Mouse (Mus musculus): ENCODE data around the gene Mustn1. TPM values are rescaled to one million over a fixed set of nuclear protein-coding genes. Genes with fewer than 3 reads are reported as not detected.

Gene Mustn1
- polyA plus RNA-seq, 1 experiment from 2014 or later, result 20.0 TPM

DNA sequence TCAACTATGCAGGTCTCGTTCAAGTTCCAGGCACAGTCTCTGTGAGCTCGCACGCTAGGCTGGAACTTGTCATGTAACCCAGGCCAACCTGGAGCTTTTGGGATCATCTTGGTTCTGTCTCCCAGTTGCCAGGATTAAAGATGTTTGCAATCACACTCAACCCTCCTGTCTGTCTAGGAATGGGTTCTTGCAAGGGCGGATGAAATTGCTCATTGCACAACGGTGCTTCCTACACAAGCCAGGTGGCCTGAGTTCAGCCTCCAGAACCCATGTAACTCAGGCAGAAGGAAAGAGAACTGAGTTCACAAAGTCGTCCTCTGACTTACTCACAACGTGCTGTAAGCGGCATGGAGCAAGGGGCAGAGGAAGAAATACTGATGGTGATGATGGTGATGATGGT lies 32.1 kb downstream of the Mustn1 start:
- no peak for ATAC-seq (ENCODE audit: insufficient number of reproducible peaks, low FRiP score, low TSS enrichment, low read depth)

GRCm38 (mm10) chr14:30912641-30913040 lies 33.6 kb downstream of the Mustn1 start:
- Histone ChIP-seq H3K4me2 (replicated peaks) (no peak overlapping the region), H3K9me3 (replicated peaks) (no peaks in the 10 kb centered on the region), H3K27me3 (no peaks in the 10 kb centered on the region), H3K4me3 (replicated peaks) (no peak overlapping the region), H3K4me1 (no peaks in the 10 kb centered on the region), H3K36me3 (no peaks in the 10 kb centered on the region), H3K27ac (replicated peaks) (no peak overlapping the region), H3K9ac (no peak overlapping the region)
- ATAC-seq (ENCODE audit: insufficient number of reproducible peaks, low FRiP score, low TSS enrichment, low read depth), result no peak
- WGBS, result 80% methylated on average over 8 of the region's 8 CpGs

More for the DNA sequence above, 32.1 kb downstream of the Mustn1 start:
- 86% methylated on average over 8 of the region's 8 CpGs for WGBS
- Histone ChIP-seq H3K4me3 (replicated peaks) (no peak overlapping the region), H3K4me1 (no peaks in the 10 kb centered on the region), H3K36me3 (no peaks in the 10 kb centered on the region), H3K4me2 (replicated peaks) (no peak overlapping the region), H3K27ac (replicated peaks) (no peak overlapping the region), H3K27me3 (no peaks in the 10 kb centered on the region), H3K9ac (no peak overlapping the region), H3K9me3 (replicated peaks) (no peaks in the 10 kb centered on the region)

GRCm38 (mm10) chr14:30913404-30913803 lies 34.4 kb downstream of the Mustn1 start:
- Histone ChIP-seq H3K9ac (no peak overlapping the region), H3K9me3 (replicated peaks) (no peaks in the 10 kb centered on the region), H3K36me3 (no peaks in the 10 kb centered on the region), H3K27me3 (no peaks in the 10 kb centered on the region), H3K4me1 (no peaks in the 10 kb centered on the region), H3K27ac (replicated peaks) (no peak overlapping the region), H3K4me3 (replicated peaks) (no peak overlapping the region), H3K4me2 (replicated peaks) (no peak overlapping the region)
- ATAC-seq (ENCODE audit: insufficient number of reproducible peaks, low FRiP score, low TSS enrichment, low read depth), result no peak
- WGBS, result 76% methylated on average over 5 of the region's 5 CpGs

GRCm38 (mm10) chr14:30916516-30916915 lies 37.5 kb downstream of the Mustn1 start:
- Histone ChIP-seq H3K9me3 (replicated peaks) (no peaks in the 10 kb centered on the region), H3K9ac (no peak overlapping the region), H3K4me2 (replicated peaks) (no peak overlapping the region), H3K36me3 (no peaks in the 10 kb centered on the region), H3K4me1 (no peaks in the 10 kb centered on the region), H3K27me3 (no peaks in the 10 kb centered on the region), H3K4me3 (replicated peaks) (no peak overlapping the region), H3K27ac (replicated peaks) (no peak overlapping the region)
- ATAC-seq (ENCODE audit: insufficient number of reproducible peaks, low FRiP score, low TSS enrichment, low read depth), result no peak
- WGBS, result 69% methylated on average over 1 of the region's 1 CpGs

GRCm38 (mm10) chr14:30922053-30922670 lies 43.2 kb downstream of the Mustn1 start:
- Histone ChIP-seq H3K9me3 (replicated peaks) (no peaks in the 10 kb centered on the region), H3K9ac (no peak overlapping the region), H3K4me3 (replicated peaks) (no peak overlapping the region), H3K4me1 (no peaks in the 10 kb centered on the region), H3K36me3 (no peaks in the 10 kb centered on the region), H3K27me3 (no peaks in the 10 kb centered on the region), H3K27ac (replicated peaks) (no peak overlapping the region), H3K4me2 (replicated peaks) (no peak overlapping the region)
- WGBS, result 56% methylated on average over 8 of the region's 8 CpGs
- ATAC-seq (ENCODE audit: insufficient number of reproducible peaks, low FRiP score, low TSS enrichment, low read depth), result no peak

DNA sequence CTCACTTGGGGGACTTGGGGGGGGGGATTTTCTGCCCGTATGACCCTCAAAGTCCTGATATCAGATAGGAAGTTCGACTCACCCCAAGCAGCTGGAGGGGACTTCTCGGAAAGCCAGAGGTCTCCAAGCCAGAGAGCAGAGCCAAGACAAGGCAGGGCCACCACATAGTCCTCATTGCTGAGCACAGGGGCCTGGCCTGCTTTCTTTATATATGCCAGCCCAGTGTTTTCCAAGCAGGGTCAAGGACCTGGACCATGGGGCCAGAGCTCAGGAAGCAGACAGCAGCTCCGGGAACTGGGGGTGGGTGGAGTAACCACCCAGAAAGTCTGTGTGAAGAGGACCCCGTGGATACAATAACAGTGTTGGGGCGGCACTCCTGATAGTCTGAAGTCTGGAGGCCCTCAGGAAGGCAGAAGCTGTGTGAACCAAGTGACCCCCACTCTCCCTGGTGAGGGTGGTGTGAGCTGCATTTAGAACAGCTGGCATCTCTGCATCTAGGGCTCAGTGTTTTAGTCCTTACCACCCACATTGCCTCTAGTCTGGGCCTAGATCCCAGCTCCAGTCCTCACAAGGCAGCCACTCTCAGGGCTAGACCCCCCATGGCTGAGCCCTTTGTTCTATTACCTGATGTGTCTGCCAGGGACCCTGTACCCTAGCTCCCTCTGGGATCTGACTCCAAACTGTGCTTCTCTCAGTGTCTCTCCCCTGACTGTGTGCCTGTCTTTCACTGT lies 44.5 kb downstream of the Mustn1 start, which contains the start of gene Itih3:
Itih3 (minus strand) TSS at position 386 of the 731 bp plus-strand sequence.
- Histone ChIP-seq H3K4me1 (no peaks in the 10 kb centered on the region), H3K36me3 (no peaks in the 10 kb centered on the region), H3K27ac (replicated peaks) (no peak within 1 kb of the TSS), H3K9ac (no peak within 1 kb of the TSS), H3K4me2 (replicated peaks) (no peak within 1 kb of the TSS), H3K27me3 (no peaks in the 10 kb centered on the region), H3K4me3 (replicated peaks) (no peak within 1 kb of the TSS), H3K9me3 (replicated peaks) (no peaks in the 10 kb centered on the region)
- ATAC-seq (ENCODE audit: insufficient number of reproducible peaks, low FRiP score, low TSS enrichment, low read depth), result no peak
- 70% methylated on average over 6 of the region's 6 CpGs for WGBS

- WGBS, result 87% methylated on average over 3 of the region's 3 CpGs
- Histone ChIP-seq H3K9ac (no peak overlapping the region), H3K4me1 (no peaks in the 10 kb centered on the region)
Observed at GRCm38 (mm10) chr14:30925492-30925891, 46.5 kb downstream of the Mustn1 start.

GRCm38 (mm10) chr14:30930386-30930785 lies 51.4 kb downstream of the Mustn1 start:
- no peaks in the 10 kb centered on the region for H3K4me1 ChIP-seq
- no peak overlapping the region for H3K27ac ChIP-seq (replicated peaks)
- H3K27me3 ChIP-seq, result no peaks in the 10 kb centered on the region
- no peak overlapping the region for H3K4me2 ChIP-seq (replicated peaks)
- no peak overlapping the region for H3K4me3 ChIP-seq (replicated peaks)
- H3K9me3 ChIP-seq (replicated peaks), result no peaks in the 10 kb centered on the region
- 90% methylated on average over 4 of the region's 4 CpGs for WGBS
- H3K36me3 ChIP-seq, result no peaks in the 10 kb centered on the region
- no peak overlapping the region for H3K9ac ChIP-seq
- no peak for ATAC-seq (ENCODE audit: insufficient number of reproducible peaks, low FRiP score, low TSS enrichment, low read depth)

More at GRCm38 (mm10) chr14:30925492-30925891, 46.5 kb downstream of the Mustn1 start:
- no peak overlapping the region for H3K4me2 ChIP-seq (replicated peaks)
- ATAC-seq (ENCODE audit: insufficient number of reproducible peaks, low FRiP score, low TSS enrichment, low read depth), result no peak
- no peak overlapping the region for H3K27ac ChIP-seq (replicated peaks)
- H3K36me3 ChIP-seq, result no peaks in the 10 kb centered on the region
- H3K4me3 ChIP-seq (replicated peaks), result no peak overlapping the region
- H3K9me3 ChIP-seq (replicated peaks), result no peaks in the 10 kb centered on the region
- H3K27me3 ChIP-seq, result no peaks in the 10 kb centered on the region

Other genes starting within 250 kb of the Mustn1 start
- 15.8 and 18.6 TPM in 2 replicates for gene Rft1, start 224.8 kb upstream of the Mustn1 start, polyA plus RNA-seq (2015; fragmentation: Nextera tagmentation; extraction: Ambion mirVana)
- 13.4 and 16.0 TPM in 2 replicates for gene Sfmbt1, start 164.4 kb upstream of the Mustn1 start, polyA plus RNA-seq (2015; fragmentation: Nextera tagmentation; extraction: Ambion mirVana)
- 27.0 and 29.1 TPM in 2 replicates for gene Tmem110, start 53.6 kb upstream of the Mustn1 start, polyA plus RNA-seq (2015; fragmentation: Nextera tagmentation; extraction: Ambion mirVana)
- not detected in 2 replicates for gene Itih4, start 7.3 kb downstream of the Mustn1 start, polyA plus RNA-seq (2015; fragmentation: Nextera tagmentation; extraction: Ambion mirVana)
- 0.07 and 0.12 TPM in 2 replicates for gene Itih3, start 44.6 kb downstream of the Mustn1 start, polyA plus RNA-seq (2015; fragmentation: Nextera tagmentation; extraction: Ambion mirVana)
- gene Itih1, start 64.1 kb downstream of the Mustn1 start, polyA plus RNA-seq (2015; fragmentation: Nextera tagmentation; extraction: Ambion mirVana), result not detected in 2 replicates
- gene Nek4, start 72.2 kb downstream of the Mustn1 start, polyA plus RNA-seq (2015; fragmentation: Nextera tagmentation; extraction: Ambion mirVana), result 12.6 and 13.8 TPM in 2 replicates
- gene Glt8d1, start 122.2 kb downstream of the Mustn1 start, polyA plus RNA-seq (2015; fragmentation: Nextera tagmentation; extraction: Ambion mirVana), result 71.0 and 76.6 TPM in 2 replicates
- gene Spcs1, start 122.5 kb downstream of the Mustn1 start, polyA plus RNA-seq (2015; fragmentation: Nextera tagmentation; extraction: Ambion mirVana), result 453 and 455 TPM in 2 replicates
- 121 and 132 TPM in 2 replicates for gene Pbrm1, start 139.9 kb downstream of the Mustn1 start, polyA plus RNA-seq (2015; fragmentation: Nextera tagmentation; extraction: Ambion mirVana)
- gene Gnl3, start 140.0 kb downstream of the Mustn1 start, polyA plus RNA-seq (2015; fragmentation: Nextera tagmentation; extraction: Ambion mirVana), result 109 and 113 TPM in 2 replicates
- 61.3 and 67.3 TPM in 2 replicates for gene Smim4, start 249.8 kb downstream of the Mustn1 start, polyA plus RNA-seq (2015; fragmentation: Nextera tagmentation; extraction: Ambion mirVana)

All from embryonic facial prominence, embryonic 15.5 days (tissue).